Mouse (Mus musculus) urinary bladder, postnatal 36 days (tissue): ENCODE measurements around the gene Alppl2.

Experiments
- DNase-seq, 2 experiments: peaks; one replicate each; pipeline ENCODE4 v3.0.0; 2022; ENCODE audit warnings: low spot score in 2 of 2, mixed read lengths in 1 of 2

The Alppl2 gene

GRCm38 (mm10) chr1:87050700-87051099 is 39.0 kb downstream of the Alppl2 start:
- no peak for DNase-seq

- no peak for DNase-seq
These were observed 39.7 kb downstream of the Alppl2 start for GRCm38 (mm10) chr1:87050072-87050471.

GRCm38 (mm10) chr1:87041814-87042438 is 47.8 kb downstream of the Alppl2 start:
- DNase-seq: peak; percentile 64 to 73

- peak; percentile 66 to 68 for DNase-seq
These were observed 48.6 kb downstream of the Alppl2 start for GRCm38 (mm10) chr1:87041119-87041518.

GRCm38 (mm10) chr1:87038477-87039070 is 51.2 kb downstream of the Alppl2 start:
- DNase-seq: no peak
